Mouse (Mus musculus): ENCODE results near the gene Ephb1.

GRCm38 (mm10) chr9:102350076-102350475 lies 4.4 kb downstream of the Ephb1 start:
- TF ChIP-seq CTCF (IDR thresholded peaks at IDR 0.05; ENCODE audit: low read depth, low read length) (no peak), POLR2A (IDR thresholded peaks at IDR 0.05; ENCODE audit: extremely low read depth, insufficient read depth, low read length) (no peak)
